Mouse (Mus musculus): ENCODE results near the gene Pak1.

GRCm38 (mm10) chr7:97765181-97765962 is 23.0 kb upstream of the Pak1 start:
- no peak for TF ChIP-seq CTCF (IDR thresholded peaks at IDR 0.05; ENCODE audit: borderline replicate concordance, insufficient read depth, low read depth, low read length)
- no peak for TF ChIP-seq POLR2A (IDR thresholded peaks at IDR 0.05; ENCODE audit: borderline replicate concordance, insufficient read depth, low read length)

Measured in cerebellum, adult 2 months (tissue).